Mouse (Mus musculus): ENCODE data around the gene Gbp2. TPM values are rescaled to one million over a fixed set of nuclear protein-coding genes. Genes with fewer than 3 reads are reported as not detected.

The Gbp2 gene
- total RNA-seq, 2 experiments from 2014 or later, result 3.7 to 4.5 TPM

Small RNA genes lying within 50 kb of the gene (microRNA-seq; reads per million reads assigned to microRNA genes)
- gene Mir6381, result 0 reads per million in 2 experiments

Other genes with a start within 250 kb of the Gbp2 start
- 100 to 1,000 TPM; 388 to 401 TPM for gene Pdlim5, start 224.9 kb upstream of the Gbp2 start, total RNA-seq (2021)
- 1 to 10 TPM; 2.2 to 3.2 TPM for gene Gbp5, start 126.6 kb upstream of the Gbp2 start, total RNA-seq (2021)
- gene Gbp7, start 90.3 kb upstream of the Gbp2 start, total RNA-seq (2021), result 1 to 10 TPM; 4.3 to 5.8 TPM
- gene Gbp3, start 60.6 kb upstream of the Gbp2 start, total RNA-seq (2021), result 1 to 10 TPM; 6.6 to 8.6 TPM
- gene Gbp2b, start 25.8 kb upstream of the Gbp2 start, total RNA-seq (2021), result not detected
- 1 to 10 TPM; 2.6 to 4.2 TPM for gene Kyat3, start 80.4 kb downstream of the Gbp2 start, total RNA-seq (2021)
- 10 to 100 TPM; 18.2 to 18.8 TPM for gene Gtf2b, start 144.4 kb downstream of the Gbp2 start, total RNA-seq (2021)

Measured in gastrocnemius, postnatal 10 days (tissue).